Mouse (Mus musculus): Measurements from ENCODE around the gene Usp30. TPM values are rescaled to one million over a fixed set of nuclear protein-coding genes. Genes with fewer than 3 reads are reported as not detected.
A peak's percentile ranks its signal among the peaks of the same experiment; 100 is the strongest.

Gene Usp30
- polyA plus RNA-seq, 1 experiment from 2014 or later, result 12.7 TPM

DNA sequence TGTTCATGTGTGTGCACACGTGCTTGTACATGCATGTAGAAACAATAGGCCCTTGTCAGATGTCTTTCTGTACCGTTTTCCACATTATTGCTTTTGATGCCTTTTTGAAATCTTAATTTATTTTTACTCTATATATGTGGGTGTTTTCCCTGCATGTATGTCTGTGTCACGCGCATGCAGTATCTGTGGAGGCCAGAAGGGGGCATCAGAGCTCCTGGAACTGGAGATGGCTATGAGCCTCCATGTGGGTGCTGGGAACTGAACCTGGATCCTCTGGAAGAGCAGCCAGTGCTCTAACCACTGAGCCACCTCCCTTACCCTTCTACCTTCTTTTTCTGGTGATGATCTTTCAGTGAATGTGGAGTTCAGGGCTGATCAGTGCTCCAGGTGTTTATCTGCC is 5.6 kb downstream of the Usp30 start:
- Histone ChIP-seq H3K9me3 (no peaks in the 10 kb centered on the region; the same call in 1 of the 2 replicates), H3K27me3 (ENCODE audit: poor library complexity, severe bottlenecking) (no peaks in the 10 kb centered on the region), H3K36me3 (replicated peaks) (no peaks in the 10 kb centered on the region), H3K4me3 (no peak overlapping the region), H3K27ac (no peak overlapping the region), H3K4me1 (peaks cover 10% of the 10 kb centered on the region)
- DNase-seq (ENCODE audit: extremely low spot score, low spot score), result no peak
- 94% methylated on average over 4 of the region's 4 CpGs for WGBS

DNA sequence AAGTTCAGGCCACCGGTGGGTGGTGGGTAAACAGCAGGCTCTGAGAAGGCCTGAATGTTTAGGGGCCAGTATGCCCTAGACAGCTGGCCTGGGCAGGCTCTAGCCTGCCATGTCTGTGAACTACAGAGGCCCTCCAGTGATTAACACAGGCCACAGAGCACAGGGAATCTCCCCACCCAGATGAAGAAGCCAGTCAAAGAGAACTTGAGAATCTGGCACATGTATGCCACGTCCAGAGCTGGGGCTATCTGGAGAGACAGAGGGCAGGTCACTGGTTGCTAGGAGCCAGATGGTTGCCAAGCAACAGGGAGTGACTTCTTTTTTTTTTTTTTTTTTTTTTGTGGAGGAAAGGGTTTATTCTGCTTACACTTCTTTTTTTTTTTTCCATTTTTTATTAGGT is 7.0 kb downstream of the Usp30 start:
- H3K9me3 ChIP-seq, result no peaks in the 10 kb centered on the region; the same call in 1 of the 2 replicates
- H3K27ac ChIP-seq, result no peak overlapping the region
- no peaks in the 10 kb centered on the region for H3K27me3 ChIP-seq (ENCODE audit: poor library complexity, severe bottlenecking)
- H3K36me3 ChIP-seq (replicated peaks), result no peaks in the 10 kb centered on the region
- peaks cover 10% of the 10 kb centered on the region for H3K4me1 ChIP-seq
- H3K4me3 ChIP-seq, result no peak overlapping the region
- DNase-seq (ENCODE audit: extremely low spot score, low spot score), result no peak
- WGBS, result 49% methylated on average over 2 of the region's 2 CpGs

DNA sequence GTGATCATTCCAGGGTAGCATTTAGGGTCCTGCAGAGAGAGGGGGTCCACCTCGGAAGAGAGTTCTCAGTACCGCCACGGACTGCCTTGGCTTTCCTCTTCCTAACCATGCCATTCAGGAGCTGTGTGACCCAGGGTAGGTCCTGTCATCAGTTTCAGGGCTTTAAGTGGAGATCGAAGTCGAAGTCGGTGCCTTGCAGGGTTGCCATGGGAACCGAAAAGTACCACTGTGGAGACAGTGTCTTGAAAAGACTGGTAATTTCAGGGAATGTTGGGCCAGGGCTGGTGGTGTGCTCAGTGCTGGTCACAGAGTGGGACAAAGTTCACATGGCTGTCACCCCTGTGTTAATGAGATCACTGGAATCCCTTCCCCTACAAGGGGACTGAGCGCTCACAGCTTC is 11.7 kb downstream of the Usp30 start:
- Histone ChIP-seq H3K27ac (no peak overlapping the region), H3K27me3 (ENCODE audit: poor library complexity, severe bottlenecking) (no peaks in the 10 kb centered on the region), H3K4me1 (peaks cover 9% of the 10 kb centered on the region), H3K9me3 (no peaks in the 10 kb centered on the region), H3K36me3 (replicated peaks) (no peaks in the 10 kb centered on the region), H3K4me3 (no peak overlapping the region)
- DNase-seq (ENCODE audit: extremely low spot score, low spot score), result no peak
- 66% methylated on average over 8 of the region's 8 CpGs for WGBS

DNA sequence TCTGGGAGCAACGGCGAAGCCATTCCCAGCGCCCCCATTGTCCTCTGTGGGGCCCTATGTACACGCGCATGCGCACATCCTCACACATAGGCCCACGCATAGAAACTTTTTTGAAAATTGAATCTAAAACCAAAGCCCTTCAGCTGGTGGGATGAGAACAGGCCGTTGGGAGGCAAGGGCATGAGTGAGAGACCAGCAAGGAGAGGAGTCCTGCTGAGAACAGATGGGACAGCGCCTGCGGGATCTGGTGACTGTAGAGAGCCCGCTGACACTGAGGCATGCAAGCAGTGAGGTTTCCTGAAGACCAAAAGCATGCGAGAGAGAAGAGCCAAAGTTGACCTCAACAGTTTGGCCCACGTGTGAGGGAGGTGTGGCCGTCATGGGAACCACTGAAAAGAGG is 20.2 kb downstream of the Usp30 start:
- H3K9me3 ChIP-seq, result no peaks in the 10 kb centered on the region
- no peak overlapping the region for H3K27ac ChIP-seq
- H3K4me3 ChIP-seq, result no peak overlapping the region
- no peaks in the 10 kb centered on the region for H3K36me3 ChIP-seq (replicated peaks)
- WGBS, result 87% methylated on average over 14 of the region's 14 CpGs
- DNase-seq (ENCODE audit: extremely low spot score, low spot score), result no peak
- no peaks in the 10 kb centered on the region for H3K27me3 ChIP-seq (ENCODE audit: poor library complexity, severe bottlenecking)
- H3K4me1 ChIP-seq, result peaks cover 3% of the 10 kb centered on the region

DNA sequence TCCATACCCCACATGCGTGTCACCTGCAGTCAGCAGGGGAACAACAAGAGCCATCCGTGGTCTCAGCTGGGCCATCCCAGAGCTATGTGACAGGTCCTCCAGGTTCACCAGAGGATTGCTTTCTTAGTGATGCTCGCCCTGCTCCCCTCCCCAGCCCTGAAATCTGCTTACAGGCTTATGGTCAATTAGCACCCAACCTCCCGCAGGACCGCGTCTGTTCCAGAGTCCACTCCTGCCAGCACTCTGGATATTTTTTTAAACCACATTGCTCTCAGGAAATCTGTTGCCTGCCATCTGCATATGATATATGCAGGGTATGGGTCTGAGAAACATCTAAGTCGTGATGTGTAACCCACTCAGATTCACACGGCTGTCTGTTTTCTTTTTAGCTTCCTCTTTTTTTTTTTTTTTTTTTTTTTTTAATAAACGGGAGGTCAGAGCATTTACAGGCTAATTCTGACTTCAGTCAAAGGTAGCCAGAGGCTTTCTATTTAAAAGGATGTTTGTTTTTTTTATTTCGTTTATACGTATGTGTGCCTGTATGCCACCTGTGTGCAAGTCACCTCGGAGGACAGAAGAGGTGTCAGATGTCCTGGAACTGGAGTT is 22.7 kb downstream of the Usp30 start:
- peaks cover 7% of the 10 kb centered on the region; the same call in 1 of the 2 replicates for H3K27me3 ChIP-seq (ENCODE audit: poor library complexity, severe bottlenecking)
- H3K9me3 ChIP-seq, result no peaks in the 10 kb centered on the region
- no peak overlapping the region for H3K4me3 ChIP-seq
- DNase-seq (ENCODE audit: extremely low spot score, low spot score), result no peak
- 80% methylated on average over 12 of the region's 12 CpGs for WGBS
- peaks cover 16% of the 10 kb centered on the region for H3K4me1 ChIP-seq
- H3K27ac ChIP-seq, result no peak overlapping the region
- H3K36me3 ChIP-seq (replicated peaks), result no peaks in the 10 kb centered on the region

DNA sequence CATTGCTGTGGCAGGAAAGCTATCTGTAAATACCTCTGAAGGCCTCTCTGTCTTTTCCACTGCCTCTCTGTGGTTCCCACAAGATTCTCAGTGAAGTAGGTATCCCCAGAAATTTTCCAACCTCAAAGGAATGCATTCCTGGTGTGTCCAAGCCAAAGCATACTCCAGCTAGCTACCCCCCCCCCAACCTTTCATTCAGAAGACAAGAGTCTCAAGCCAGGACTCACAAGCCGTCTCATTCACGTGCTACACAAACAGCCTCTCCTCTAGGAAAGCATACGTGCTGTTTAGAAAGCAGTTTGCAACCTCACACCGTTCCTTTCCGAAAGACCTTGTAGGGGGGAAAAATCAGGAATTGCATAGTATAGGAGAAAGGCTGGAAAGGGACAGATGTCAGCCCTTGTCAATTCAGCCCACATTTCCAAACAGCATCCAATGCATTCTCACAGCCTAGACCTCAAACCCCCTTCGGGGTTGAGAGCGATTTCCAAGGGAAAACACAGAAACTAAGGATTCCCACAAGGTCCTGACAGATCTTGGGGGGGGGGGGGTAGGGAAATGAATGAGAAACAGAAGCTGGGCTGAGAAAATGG is 25.3 kb downstream of the Usp30 start:
- Histone ChIP-seq H3K4me1 (peaks cover 16% of the 10 kb centered on the region), H3K27me3 (ENCODE audit: poor library complexity, severe bottlenecking) (peaks cover 7% of the 10 kb centered on the region; the same call in 1 of the 2 replicates), H3K4me3 (peak overlapping the region; percentile 52), H3K27ac (peak overlapping the region; percentile 80), H3K36me3 (replicated peaks) (no peaks in the 10 kb centered on the region), H3K9me3 (no peaks in the 10 kb centered on the region)
- 13% methylated on average over 7 of the region's 7 CpGs for WGBS
- DNase-seq (ENCODE audit: extremely low spot score, low spot score), result no peak

DNA sequence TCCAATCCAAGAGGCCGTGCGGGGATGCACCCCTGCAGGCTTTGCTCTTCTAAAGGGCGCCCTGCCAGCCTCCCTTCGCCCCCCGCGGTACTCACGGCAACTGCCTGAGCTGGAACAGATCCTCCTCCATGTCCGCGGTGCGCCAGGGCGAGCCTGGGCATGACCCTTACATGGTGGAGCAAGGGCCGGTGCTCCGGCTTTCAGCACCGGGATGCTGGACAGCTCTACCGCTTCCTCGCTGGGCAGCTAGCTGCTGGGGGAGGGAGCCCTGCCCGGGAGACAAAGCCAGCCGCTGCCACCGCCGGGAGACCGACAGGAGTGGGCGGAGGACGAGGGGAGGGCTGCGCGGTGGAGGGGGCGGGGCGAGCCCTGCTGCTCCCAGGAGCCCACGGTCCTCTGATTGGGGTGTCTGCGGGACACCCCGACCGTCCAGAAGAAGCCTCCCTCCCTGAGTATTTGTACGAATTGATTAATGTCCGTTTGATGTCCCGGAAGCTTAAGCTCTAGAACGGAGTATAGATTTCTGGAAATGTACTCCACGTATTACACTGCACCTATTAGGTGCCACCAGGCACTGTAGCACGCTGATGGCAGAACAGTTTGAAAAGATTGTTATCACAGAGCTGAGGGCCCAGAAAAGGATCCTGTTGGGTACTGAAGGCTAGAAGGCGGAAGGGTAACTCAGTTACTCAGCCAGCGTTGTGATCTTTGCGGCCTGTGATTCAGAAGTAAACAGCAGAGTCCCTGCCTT is 26.0 kb downstream of the Usp30 start, which contains the start of gene Svop:
Gene Svop, minus strand, starts transcription at position 514 of the 751 bp plus-strand sequence.
- H3K9me3 ChIP-seq, result no peaks in the 10 kb centered on the region
- H3K27me3 ChIP-seq (ENCODE audit: poor library complexity, severe bottlenecking), result peaks cover 7% of the 10 kb centered on the region; the same call in 1 of the 2 replicates
- 2% methylated on average over 40 of the region's 40 CpGs for WGBS
- peak within 1 kb of the TSS; percentile 80 for H3K27ac ChIP-seq
- DNase-seq (ENCODE audit: extremely low spot score, low spot score), result peak; percentile 82
- H3K4me1 ChIP-seq, result peaks cover 16% of the 10 kb centered on the region
- H3K4me3 ChIP-seq, result peak within 1 kb of the TSS; percentile 52
- no peaks in the 10 kb centered on the region for H3K36me3 ChIP-seq (replicated peaks)

DNA sequence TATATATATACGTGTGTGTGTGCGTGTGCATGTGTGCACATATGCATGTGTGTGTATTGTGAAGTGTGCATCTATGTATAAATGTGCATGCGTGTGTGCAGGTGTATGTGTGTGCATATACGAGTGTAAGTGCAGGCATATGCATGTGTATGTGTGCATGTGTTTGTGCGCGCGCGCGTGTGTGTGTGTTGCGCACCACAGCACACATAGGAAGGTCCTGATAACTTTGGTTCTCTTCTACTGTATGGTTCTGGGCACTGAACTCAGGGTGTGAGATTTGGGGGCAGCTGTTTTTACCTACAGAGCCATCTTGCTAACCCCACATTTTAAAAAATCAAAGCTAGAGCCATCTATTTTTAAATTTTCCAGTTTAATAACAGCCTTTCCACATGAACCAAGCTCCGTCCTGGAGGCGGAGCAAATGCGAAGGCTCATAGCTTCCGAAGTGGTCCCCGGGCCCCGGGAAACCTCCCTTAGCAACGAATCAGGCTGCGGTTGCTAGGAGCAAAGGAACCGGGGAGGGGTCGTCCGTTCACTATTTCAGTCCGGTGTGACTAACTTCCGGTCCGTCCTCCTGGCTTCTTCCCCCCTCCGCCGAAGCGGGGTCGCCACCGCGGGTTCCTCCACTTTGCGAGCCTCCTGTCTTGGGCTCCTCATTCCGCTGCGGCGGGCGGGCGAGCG is 34.6 kb downstream of the Usp30 start:
- Histone ChIP-seq H3K9me3 (no peaks in the 10 kb centered on the region), H3K36me3 (replicated peaks) (peaks cover 23% of the 10 kb centered on the region), H3K27ac (peak overlapping the region; percentile 91), H3K27me3 (ENCODE audit: poor library complexity, severe bottlenecking) (no peaks in the 10 kb centered on the region), H3K4me1 (peaks cover 21% of the 10 kb centered on the region), H3K4me3 (peak overlapping the region; percentile 97)
- peak; percentile 92 for DNase-seq (ENCODE audit: extremely low spot score, low spot score)
- WGBS, result 8% methylated on average over 37 of the region's 37 CpGs

DNA sequence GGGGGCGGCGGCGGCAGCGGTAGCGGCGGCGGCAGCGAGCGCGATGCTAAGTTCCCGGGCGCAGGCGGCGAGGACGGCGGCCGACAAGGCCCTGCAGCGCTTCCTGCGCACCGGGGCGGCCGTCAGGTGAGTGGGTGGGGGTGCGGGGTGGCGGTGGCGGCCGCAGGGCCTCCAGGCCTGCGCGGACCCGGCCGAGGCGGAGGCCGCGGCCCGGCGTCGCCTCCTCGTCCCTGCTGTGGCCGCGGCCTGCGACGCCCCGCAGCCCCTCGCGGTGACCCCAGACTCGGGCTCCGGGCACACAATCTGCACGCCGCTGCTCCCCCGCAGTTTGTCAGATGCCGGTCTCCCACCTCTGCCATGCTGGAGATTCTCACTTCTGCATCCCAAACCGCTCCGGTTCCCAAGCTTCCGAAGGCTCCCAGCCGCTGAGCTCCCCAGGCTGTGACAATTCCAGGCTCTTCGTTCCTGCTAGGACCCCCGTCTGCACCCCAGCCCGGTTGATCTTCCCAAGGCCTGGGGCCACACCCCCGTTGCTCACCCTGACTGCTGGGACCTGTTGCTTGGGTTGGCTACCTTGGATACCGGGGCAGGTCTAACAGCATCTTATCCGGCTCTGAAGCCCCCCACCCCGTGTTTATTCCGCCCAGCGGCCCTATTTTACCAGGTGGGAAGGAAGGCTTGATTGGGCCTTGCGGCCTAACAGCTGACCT is 35.3 kb downstream of the Usp30 start:
- no peaks in the 10 kb centered on the region for H3K27me3 ChIP-seq (ENCODE audit: poor library complexity, severe bottlenecking)
- peaks cover 21% of the 10 kb centered on the region for H3K4me1 ChIP-seq
- 3% methylated on average over 58 of the region's 64 CpGs for WGBS
- H3K36me3 ChIP-seq (replicated peaks), result peaks cover 30% of the 10 kb centered on the region
- H3K4me3 ChIP-seq, result peak overlapping the region; percentile 97
- H3K9me3 ChIP-seq, result no peaks in the 10 kb centered on the region
- H3K27ac ChIP-seq, result peak overlapping the region; percentile 91
- peak; percentile 21 for DNase-seq (ENCODE audit: extremely low spot score, low spot score)

DNA sequence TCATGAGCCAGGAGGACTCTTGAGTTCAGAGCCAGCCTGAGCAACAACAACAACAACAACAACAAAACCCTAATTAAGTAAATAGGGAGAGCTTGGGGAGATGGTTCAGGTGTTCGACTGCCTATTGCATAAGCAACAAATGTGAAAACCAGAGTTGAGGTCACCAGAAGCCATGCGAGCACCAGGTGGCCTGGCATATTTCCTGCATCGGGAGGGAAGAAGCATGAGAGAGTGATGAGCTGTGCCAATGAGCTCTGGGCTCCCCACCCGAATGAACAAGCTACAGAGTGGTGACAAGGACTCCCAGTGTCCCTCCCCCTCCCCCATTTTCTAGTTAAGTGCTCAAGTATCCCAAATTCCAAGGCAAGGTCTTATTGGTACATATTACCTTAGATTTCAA is 36.6 kb downstream of the Usp30 start:
- no peak overlapping the region for H3K27ac ChIP-seq
- 84% methylated on average over 4 of the region's 4 CpGs for WGBS
- H3K27me3 ChIP-seq (ENCODE audit: poor library complexity, severe bottlenecking), result no peaks in the 10 kb centered on the region
- H3K9me3 ChIP-seq, result no peaks in the 10 kb centered on the region
- no peak for DNase-seq (ENCODE audit: extremely low spot score, low spot score)
- H3K36me3 ChIP-seq (replicated peaks), result peaks cover 43% of the 10 kb centered on the region
- H3K4me1 ChIP-seq, result peaks cover 21% of the 10 kb centered on the region
- no peak overlapping the region for H3K4me3 ChIP-seq

DNA sequence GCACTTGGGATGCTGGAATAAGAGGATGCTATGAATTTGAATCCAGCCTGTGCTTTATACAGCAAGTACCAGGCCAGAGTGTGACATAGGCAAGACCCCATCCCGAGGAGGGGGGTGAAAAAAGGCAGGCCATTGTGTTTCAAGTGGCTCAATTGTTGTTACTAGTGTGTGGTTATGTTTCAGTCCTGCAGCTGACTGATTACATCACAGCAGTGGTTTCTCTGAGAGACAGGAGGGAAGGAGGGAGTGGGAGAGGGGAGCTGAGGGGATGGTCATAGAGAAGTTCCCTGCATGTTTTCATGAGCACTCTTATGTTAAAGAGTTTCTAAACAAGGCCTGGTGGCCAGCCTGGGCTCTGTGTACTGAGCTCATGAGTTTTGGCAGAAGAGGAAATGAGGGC is 37.5 kb downstream of the Usp30 start:
- no peak for DNase-seq (ENCODE audit: extremely low spot score, low spot score)
- H3K36me3 ChIP-seq (replicated peaks), result peaks cover 53% of the 10 kb centered on the region
- H3K9me3 ChIP-seq, result no peaks in the 10 kb centered on the region
- 81% methylated on average over 1 of the region's 1 CpGs for WGBS
- no peak overlapping the region for H3K4me3 ChIP-seq
- no peaks in the 10 kb centered on the region for H3K27me3 ChIP-seq (ENCODE audit: poor library complexity, severe bottlenecking)
- no peak overlapping the region for H3K27ac ChIP-seq
- H3K4me1 ChIP-seq, result peaks cover 21% of the 10 kb centered on the region

DNA sequence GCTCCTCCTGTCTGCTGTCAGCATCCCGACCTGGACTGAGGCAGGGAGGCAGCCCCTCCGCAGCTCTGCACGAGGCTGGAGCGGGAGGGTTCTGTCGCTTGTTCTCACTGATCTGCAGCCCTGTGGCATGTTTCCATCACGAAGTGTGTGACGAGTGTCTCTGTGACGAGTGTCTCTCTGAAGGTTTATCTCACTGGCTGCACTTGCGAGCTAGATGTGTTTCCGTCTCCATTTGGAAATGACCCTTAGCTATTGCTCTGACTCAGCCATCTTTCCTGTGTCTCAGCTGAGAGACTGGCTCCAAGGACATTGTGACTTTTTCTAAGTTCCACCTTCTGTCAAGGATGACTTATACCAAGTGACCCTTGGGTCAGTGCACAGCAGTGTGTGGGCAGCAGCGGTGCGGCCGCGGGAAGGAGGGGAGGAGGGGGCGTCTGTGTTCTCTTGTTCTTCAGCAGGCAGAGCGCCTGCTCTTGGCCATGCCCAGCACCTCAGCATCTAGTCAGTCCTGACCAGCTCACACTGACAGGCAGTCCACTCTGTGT is 41.2 kb downstream of the Usp30 start:
- 91% methylated on average over 16 of the region's 16 CpGs for WGBS

More for the DNA sequence above, 41.2 kb downstream of the Usp30 start:
- DNase-seq (ENCODE audit: extremely low spot score, low spot score), result no peak
- Histone ChIP-seq H3K27ac (no peak overlapping the region), H3K4me1 (peaks cover under 1% of the 10 kb centered on the region), H3K36me3 (replicated peaks) (peaks cover 89% of the 10 kb centered on the region), H3K4me3 (no peak overlapping the region), H3K27me3 (ENCODE audit: poor library complexity, severe bottlenecking) (no peaks in the 10 kb centered on the region), H3K9me3 (peaks cover 3% of the 10 kb centered on the region; the same call in 1 of the 2 replicates)
